Mouse (Mus musculus) cerebellum, adult 9-11 months (tissue): ENCODE measurements around the gene Abcc5.
A peak's percentile ranks its signal among the peaks of the same experiment; 100 is the strongest.
"Not testable (repeated sequence)": the region's sequence is repeated elsewhere in the genome, so short reads cannot be mapped to it uniquely, and the experiment has no call there.

Experiments
- DNase-seq: peaks from one replicate; pipeline ENCODE4 v3.0.0; 2022

Abcc5 gene

GRCm38 (mm10) chr16:20425855-20426598 lies at the start of gene Abcc5:
TSS of gene Abcc5 (minus strand) at chr16:20426394.
- DNase-seq, result peak; percentile 96

- DNase-seq, result no peak
Measured at GRCm38 (mm10) chr16:20475335-20475734, 49.1 kb upstream of the Abcc5 start.

- no peak for DNase-seq
Measured at GRCm38 (mm10) chr16:20474786-20475185, 48.6 kb upstream of the Abcc5 start.

GRCm38 (mm10) chr16:20474211-20474610 lies 48.0 kb upstream of the Abcc5 start:
- DNase-seq, result no peak

GRCm38 (mm10) chr16:20473748-20474147 lies 47.6 kb upstream of the Abcc5 start:
- no peak for DNase-seq

- no peak for DNase-seq
Measured at GRCm38 (mm10) chr16:20471686-20472085, 45.5 kb upstream of the Abcc5 start.

- DNase-seq, result no peak
Measured at GRCm38 (mm10) chr16:20470981-20471380, 44.8 kb upstream of the Abcc5 start.

- no peak for DNase-seq
Measured at GRCm38 (mm10) chr16:20464725-20465124, 38.5 kb upstream of the Abcc5 start.

GRCm38 (mm10) chr16:20458736-20459135 lies 32.5 kb upstream of the Abcc5 start:
- not testable (repeated sequence) for DNase-seq

GRCm38 (mm10) chr16:20456106-20456505 lies 29.9 kb upstream of the Abcc5 start:
- DNase-seq, result no peak

- DNase-seq, result no peak
Measured at GRCm38 (mm10) chr16:20454155-20454654, 28.0 kb upstream of the Abcc5 start.

GRCm38 (mm10) chr16:20451774-20452173 lies 25.6 kb upstream of the Abcc5 start:
- no peak for DNase-seq

- DNase-seq, result no peak
Measured at GRCm38 (mm10) chr16:20445871-20446270, 19.7 kb upstream of the Abcc5 start.

GRCm38 (mm10) chr16:20444831-20445388 lies 18.7 kb upstream of the Abcc5 start:
- no peak for DNase-seq

GRCm38 (mm10) chr16:20442871-20443270 lies 16.7 kb upstream of the Abcc5 start:
- no peak for DNase-seq

- DNase-seq, result no peak
Measured at GRCm38 (mm10) chr16:20438673-20439415, 12.7 kb upstream of the Abcc5 start.

GRCm38 (mm10) chr16:20438046-20438445 lies 11.9 kb upstream of the Abcc5 start:
- not testable (repeated sequence) for DNase-seq

GRCm38 (mm10) chr16:20436281-20436680 lies 10.1 kb upstream of the Abcc5 start:
- DNase-seq, result no peak

- DNase-seq, result no peak
Measured at GRCm38 (mm10) chr16:20429328-20429727, 3.1 kb upstream of the Abcc5 start.

GRCm38 (mm10) chr16:20427566-20427965 lies 1.4 kb upstream of the Abcc5 start:
- DNase-seq, result no peak

- DNase-seq, result peak; percentile 57
Measured at GRCm38 (mm10) chr16:20424719-20425650, 1.2 kb downstream of the Abcc5 start.

- no peak for DNase-seq
Measured at GRCm38 (mm10) chr16:20424226-20424663, 1.9 kb downstream of the Abcc5 start.
